Mouse (Mus musculus) erythroblast, embryonic 14.5 days (primary cell): Measurements from ENCODE around the gene Stap1.

ENCODE experiments used
- GATA1 ChIP-seq: IDR thresholded peaks from 2 replicates; pipeline ENCODE4 v1.6.1; 2012; ENCODE audit warnings: low read length, inconsistent platforms, mixed read lengths
- TAL1 ChIP-seq: IDR thresholded peaks from 3 replicates; pipeline ENCODE4 v1.6.1; 2012; ENCODE audit warnings: low read length, inconsistent platforms, mixed read lengths

DNA sequence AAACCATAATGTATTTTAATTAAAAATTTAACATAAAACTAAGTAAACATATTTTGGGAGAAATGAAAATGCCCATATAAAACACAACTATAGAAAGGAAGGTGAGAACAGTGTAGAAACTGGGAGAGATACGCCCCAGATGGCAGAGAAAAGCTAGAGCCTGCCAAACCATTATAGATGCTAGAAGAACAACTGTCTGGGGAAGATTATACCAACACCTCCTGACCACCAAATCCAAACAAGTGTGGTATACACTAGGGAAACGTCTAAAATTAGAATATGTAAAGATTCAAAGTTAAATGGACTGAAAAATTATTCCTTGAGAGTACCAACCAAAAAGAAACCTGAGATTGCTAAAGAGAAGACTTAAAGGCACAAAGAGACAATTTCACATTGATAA lies 35.1 kb downstream of the Stap1 start:
- no peak for TF ChIP-seq GATA1
- TF ChIP-seq TAL1: no peak
